Mouse (Mus musculus): ENCODE results near the gene Ndnf. TPM values are rescaled to one million over a fixed set of nuclear protein-coding genes. Genes with fewer than 3 reads are reported as not detected.

The Ndnf gene
- polyA plus RNA-seq (2021; fragmentation: Nextera tagmentation) = 1.3 and 3.0 TPM in 2 replicates
- long read RNA-seq, experiment 1, full-length matches to known transcripts = 23 of 29 reads
- long read RNA-seq, experiment 1, partial matches to known transcripts = 5 of 29 reads
- long read RNA-seq, experiment 1, other reads (novel, unspliced or antisense) = 1 of 29 reads
- long read RNA-seq, experiment 2, full-length matches to known transcripts = 4 of 13 reads
- long read RNA-seq, experiment 2, partial matches to known transcripts = 2 of 13 reads
- long read RNA-seq, experiment 2, other reads (novel, unspliced or antisense) = 7 of 13 reads

DNA sequence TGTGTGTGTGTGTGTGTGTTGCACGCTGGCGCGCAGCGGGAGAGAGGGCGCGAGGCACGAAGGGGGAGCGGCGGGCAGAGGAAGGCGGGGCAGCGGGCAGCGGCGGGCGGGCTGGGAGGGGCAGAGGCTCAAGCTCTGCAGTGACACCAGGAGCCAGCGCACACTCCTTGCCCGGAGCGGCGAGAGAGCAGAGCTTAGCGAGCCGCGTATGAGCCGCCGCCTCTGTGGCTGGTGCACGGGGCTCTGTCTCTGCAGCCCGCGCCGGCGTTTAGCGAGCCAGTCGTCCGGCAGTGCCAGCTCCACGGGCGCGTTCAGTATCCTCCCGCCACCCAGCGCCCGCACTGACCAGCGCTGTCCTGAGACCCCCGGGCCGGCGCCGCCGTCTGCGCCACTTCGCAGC lies at the start of gene Ndnf:
TSS of gene Ndnf (plus strand) at position 140 of the 400 bp plus-strand sequence.

Other genes with a start within 250 kb of the Ndnf start
- gene Tnip3, start 146.3 kb upstream of the Ndnf start, polyA plus RNA-seq (2021; fragmentation: Nextera tagmentation) = 0.04 TPM in 1 of 2 replicates, not detected in the other
- 1.8 and 2.1 TPM in 2 replicates for gene Prdm5, start 107.4 kb downstream of the Ndnf start, polyA plus RNA-seq (2021; fragmentation: Nextera tagmentation)

Data from left cerebral cortex, adult 6 months (tissue).